Mouse (Mus musculus) thymus, adult 2 months (tissue): ENCODE measurements at regions not wholly inside any gene's neighbourhood (a gene's known extent, or its start where the extent isn't known, plus 50 kb on each side); places are given as distances from the start of the nearest gene placed in this dataset.

Experiments used
- DNase-seq: peaks from one replicate; pipeline ENCODE4 v3.0.0; 2021
- H3K27ac ChIP-seq: fragments of 200-500 bp; 2 replicates; pipeline ENCODE4 v1.5.1; 2012; ENCODE audit warnings: low read length, control low read depth; ENCODE audit not compliant: control insufficient read depth, insufficient read depth
- H3K27me3 ChIP-seq: fragments of 200-500 bp; 2 replicates; pipeline ENCODE4 v1.6.1; 2012; ENCODE audit warnings: mild to moderate bottlenecking, low read length, moderate library complexity, mixed read lengths; ENCODE audit not compliant: control insufficient read depth, insufficient read depth
- H3K36me3 ChIP-seq: fragments of 200-500 bp; 2 replicates; pipeline ENCODE4 v1.6.1; 2012; ENCODE audit warnings: mild to moderate bottlenecking, low read length, moderate library complexity; ENCODE audit not compliant: control insufficient read depth, insufficient read depth
- H3K4me1 ChIP-seq: fragments of 200-500 bp; replicated peaks from 2 replicates; pipeline ENCODE4 v1.6.1; 2012; ENCODE audit warnings: low read length; ENCODE audit not compliant: control insufficient read depth, insufficient read depth
- H3K4me3 ChIP-seq: fragments of 200-500 bp; 2 replicates; pipeline ENCODE4 v1.5.1; 2012; ENCODE audit warnings: mild to moderate bottlenecking, low read length, control low read depth, moderate library complexity; ENCODE audit not compliant: control insufficient read depth, insufficient read depth
- CTCF ChIP-seq: fragments of 200-500 bp; IDR thresholded peaks from 2 replicates; pipeline ENCODE4 v1.5.1; 2012; ENCODE audit warnings: mild to moderate bottlenecking, control low read depth, low read length, moderate library complexity, borderline replicate concordance; ENCODE audit not compliant: control insufficient read depth, poor library complexity, insufficient read depth; ENCODE audit errors: extremely low read depth
- POLR2A ChIP-seq: fragments of 200-500 bp; IDR thresholded peaks from 2 replicates; pipeline ENCODE4 v1.6.1; 2012; ENCODE audit warnings: mild to moderate bottlenecking, low read length, control low read depth, moderate library complexity; ENCODE audit not compliant: control insufficient read depth, poor library complexity, insufficient read depth; ENCODE audit errors: extremely low read depth
- WGBS: fragments of 180-500 bp; shearing (Covaris S2); methylation state at CpG from one replicate; pipeline ENCODE4 v1.1.7; 2018; 5-methylcytosine and 5-hydroxymethylcytosine counted together

DNA sequence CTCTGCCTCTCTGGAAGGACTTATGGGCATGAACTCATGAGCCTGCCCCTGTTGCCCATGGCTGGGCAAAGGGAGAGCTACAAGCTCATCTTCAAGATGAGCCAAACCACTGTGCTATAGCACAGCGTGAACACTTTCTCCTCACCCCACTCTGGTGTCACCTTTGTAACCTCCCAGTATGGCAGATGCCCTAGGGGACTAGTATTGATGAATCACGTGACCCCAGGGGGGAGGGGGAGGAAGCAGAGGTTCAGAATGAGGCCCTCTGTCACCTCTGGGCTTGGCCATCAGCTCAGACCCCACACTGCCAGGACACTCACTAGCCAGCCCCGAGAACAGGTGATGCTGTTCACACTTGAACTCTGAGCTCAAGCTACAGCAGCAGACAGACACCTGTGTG, 421.9 kb downstream of the Ptpru start:
- 64% methylated on average over 3 of the region's 3 CpGs for WGBS

DNA sequence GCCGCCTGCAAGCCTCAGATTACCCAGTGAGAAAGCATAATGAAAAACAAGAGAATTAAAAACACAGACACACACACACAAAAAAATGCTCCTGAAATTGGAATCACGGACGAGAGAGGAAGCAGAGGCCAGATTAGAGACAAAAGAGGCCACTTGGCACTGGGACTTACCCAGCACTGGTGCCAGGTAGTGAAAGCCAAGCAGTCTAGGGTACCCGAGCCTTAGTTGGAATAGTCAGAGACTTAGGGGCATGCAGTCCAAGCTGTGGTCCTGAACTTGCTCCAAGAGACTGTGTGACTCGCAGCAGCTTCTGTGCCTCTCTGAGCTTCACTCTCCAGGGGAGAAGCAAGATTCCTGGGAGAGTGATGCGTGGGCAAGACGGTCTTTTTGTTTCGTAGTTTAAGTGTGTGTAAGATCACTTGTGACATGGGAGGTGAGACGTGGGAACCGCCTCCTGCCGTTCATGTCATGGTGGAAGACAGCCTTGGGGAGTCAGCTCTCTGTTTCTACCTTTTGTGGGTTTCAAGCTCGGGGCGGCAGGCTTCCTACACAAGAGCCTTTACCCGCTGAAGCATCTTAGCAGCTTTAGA, 420.8 kb downstream of the Ptpru start:
- H3K36me3 ChIP-seq, result no peaks in the 10 kb centered on the region
- no peaks in the 10 kb centered on the region for H3K27me3 ChIP-seq
- no peak overlapping the region for H3K27ac ChIP-seq
- no peak for TF ChIP-seq POLR2A
- TF ChIP-seq CTCF, result no peak
- H3K4me3 ChIP-seq, result no peak overlapping the region
- DNase-seq, result no peak
- 84% methylated on average over 14 of the region's 14 CpGs for WGBS
- H3K4me1 ChIP-seq, result no peaks in the 10 kb centered on the region

More for the DNA sequence above, 421.9 kb downstream of the Ptpru start:
- no peak overlapping the region for H3K27ac ChIP-seq
- H3K4me1 ChIP-seq, result no peaks in the 10 kb centered on the region
- DNase-seq, result no peak
- no peaks in the 10 kb centered on the region for H3K27me3 ChIP-seq
- H3K4me3 ChIP-seq, result no peak overlapping the region
- no peaks in the 10 kb centered on the region for H3K36me3 ChIP-seq
- TF ChIP-seq POLR2A, result no peak
- TF ChIP-seq CTCF, result no peak

- Histone ChIP-seq H3K27ac (no peak overlapping the region), H3K36me3 (no peaks in the 10 kb centered on the region), H3K27me3 (no peaks in the 10 kb centered on the region), H3K4me1 (no peaks in the 10 kb centered on the region), H3K4me3 (no peak overlapping the region)
- 71% methylated on average over 11 of the region's 11 CpGs for WGBS
- no peak for TF ChIP-seq CTCF
- no peak for TF ChIP-seq POLR2A
- DNase-seq, result no peak
Observed at GRCm38 (mm10) chr4:131425311-131425710, 412.8 kb downstream of the Ptpru start.

- no peak for DNase-seq
- Histone ChIP-seq H3K27ac (no peak overlapping the region), H3K27me3 (no peaks in the 10 kb centered on the region), H3K36me3 (no peaks in the 10 kb centered on the region), H3K4me1 (no peaks in the 10 kb centered on the region), H3K4me3 (no peak overlapping the region)
- TF ChIP-seq CTCF (no peak), POLR2A (no peak)
- WGBS, result 94% methylated on average over 7 of the region's 7 CpGs
Observed at GRCm38 (mm10) chr4:131427871-131428270, 410.2 kb downstream of the Ptpru start.

DNA sequence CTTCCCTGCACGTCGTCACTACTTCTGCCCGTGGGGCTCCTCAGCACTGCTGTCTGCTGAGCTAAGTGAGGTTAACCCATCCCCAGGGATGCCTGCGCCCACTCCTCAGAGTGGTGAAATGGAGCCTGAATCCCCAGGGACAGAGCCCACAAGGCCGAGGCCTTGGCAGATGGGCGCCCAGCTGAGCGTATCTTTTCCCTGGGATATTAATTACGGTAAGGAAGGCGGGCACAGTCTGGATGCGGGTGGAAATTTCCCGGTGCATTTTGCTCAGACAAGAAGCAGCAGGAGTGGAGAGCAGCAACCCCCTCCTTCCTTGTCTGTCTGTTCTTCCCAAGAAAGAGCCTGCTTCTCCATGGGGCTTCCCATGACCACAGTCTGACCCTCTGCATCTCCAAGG, 408.7 kb downstream of the Ptpru start:
- H3K4me3 ChIP-seq, result no peak overlapping the region
- WGBS, result 86% methylated on average over 11 of the region's 11 CpGs
- no peak for TF ChIP-seq POLR2A
- TF ChIP-seq CTCF, result no peak

GRCm38 (mm10) chr4:131430420-131430819, 407.7 kb downstream of the Ptpru start:
- Histone ChIP-seq H3K4me3 (no peak overlapping the region), H3K27ac (no peak overlapping the region), H3K36me3 (no peaks in the 10 kb centered on the region), H3K27me3 (no peaks in the 10 kb centered on the region), H3K4me1 (no peaks in the 10 kb centered on the region)
- WGBS, result 79% methylated on average over 1 of the region's 1 CpGs
- TF ChIP-seq CTCF, result no peak
- TF ChIP-seq POLR2A, result no peak
- DNase-seq, result no peak

More for the DNA sequence above, 408.7 kb downstream of the Ptpru start:
- no peaks in the 10 kb centered on the region for H3K4me1 ChIP-seq
- no peaks in the 10 kb centered on the region for H3K36me3 ChIP-seq
- no peak for DNase-seq
- H3K27ac ChIP-seq, result no peak overlapping the region
- no peaks in the 10 kb centered on the region for H3K27me3 ChIP-seq

- H3K27ac ChIP-seq, result no peak overlapping the region
- H3K36me3 ChIP-seq, result no peaks in the 10 kb centered on the region
- TF ChIP-seq CTCF, result peak; percentile 22; the same call in 1 of the 2 replicates
- no peak for TF ChIP-seq POLR2A
- WGBS, result 3% methylated on average over 5 of the region's 5 CpGs
- H3K27me3 ChIP-seq, result no peaks in the 10 kb centered on the region
- peak; percentile 28 for DNase-seq
- no peak overlapping the region for H3K4me3 ChIP-seq
- H3K4me1 ChIP-seq, result no peaks in the 10 kb centered on the region
Observed at GRCm38 (mm10) chr4:131431188-131431587, 406.9 kb downstream of the Ptpru start.
